Mouse (Mus musculus): ENCODE measurements around the gene Cox6a2. TPM values are rescaled to one million over a fixed set of nuclear protein-coding genes. Genes with fewer than 3 reads are reported as not detected.
A peak's percentile ranks its signal among the peaks of the same experiment; 100 is the strongest.

The Cox6a2 gene
- polyA plus RNA-seq, 1 experiment = 7.2 TPM

DNA sequence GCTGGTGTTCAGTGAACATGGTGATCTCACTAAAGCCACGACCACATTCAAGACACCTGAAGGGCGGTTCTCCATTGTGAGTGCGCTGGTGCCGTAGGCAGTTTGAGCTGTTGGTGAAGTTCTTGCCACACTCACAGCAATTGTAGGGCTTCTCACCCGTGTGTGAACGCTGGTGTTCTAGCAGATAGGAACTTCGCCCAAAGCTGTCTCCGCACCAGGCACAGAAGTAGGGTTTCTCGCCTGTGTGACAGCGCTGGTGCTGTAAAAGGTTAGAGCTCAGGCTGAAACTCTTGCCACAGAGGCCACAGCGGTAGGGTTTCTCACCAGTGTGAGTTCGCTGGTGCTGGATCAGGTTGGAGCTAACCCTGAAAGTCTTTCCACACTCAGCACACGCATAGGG is 30.2 kb upstream of the Cox6a2 start:
- Histone ChIP-seq H3K36me3 (replicated peaks; ENCODE audit: low read length) (peaks cover 32% of the 10 kb centered on the region), H3K9me3 (peaks cover 5% of the 10 kb centered on the region), H3K4me3 (replicated peaks) (no peak overlapping the region), H3K4me1 (peaks cover 47% of the 10 kb centered on the region), H3K27me3 (replicated peaks) (peaks cover 2% of the 10 kb centered on the region)
- no peak for TF ChIP-seq FLI1 (IDR thresholded peaks at IDR 0.05; ENCODE audit: low read length)
- TF ChIP-seq GATA1 (IDR thresholded peaks at IDR 0.05; ENCODE audit: borderline replicate concordance, low read length) = no peak

GRCm38 (mm10) chr7:128235481-128235880 is 29.3 kb upstream of the Cox6a2 start:
- H3K4me1 ChIP-seq = peaks cover 38% of the 10 kb centered on the region
- peaks cover 2% of the 10 kb centered on the region for H3K27me3 ChIP-seq (replicated peaks)
- TF ChIP-seq FLI1 (IDR thresholded peaks at IDR 0.05; ENCODE audit: low read length) = no peak
- no peak for TF ChIP-seq GATA1 (IDR thresholded peaks at IDR 0.05; ENCODE audit: borderline replicate concordance, low read length)
- H3K36me3 ChIP-seq (replicated peaks; ENCODE audit: low read length) = peaks cover 22% of the 10 kb centered on the region
- peaks cover 7% of the 10 kb centered on the region for H3K9me3 ChIP-seq
- no peak overlapping the region for H3K4me3 ChIP-seq (replicated peaks)

- peaks cover 15% of the 10 kb centered on the region for H3K36me3 ChIP-seq (replicated peaks; ENCODE audit: low read length)
- H3K9me3 ChIP-seq = peaks cover 7% of the 10 kb centered on the region
- TF ChIP-seq GATA1 (IDR thresholded peaks at IDR 0.05; ENCODE audit: borderline replicate concordance, low read length) (no peak), FLI1 (IDR thresholded peaks at IDR 0.05; ENCODE audit: low read length) (no peak)
- peaks cover 31% of the 10 kb centered on the region for H3K4me1 ChIP-seq
- H3K4me3 ChIP-seq (replicated peaks) = no peak overlapping the region
- peaks cover 2% of the 10 kb centered on the region for H3K27me3 ChIP-seq (replicated peaks)
These were observed 28.6 kb upstream of the Cox6a2 start for GRCm38 (mm10) chr7:128234796-128235195.

DNA sequence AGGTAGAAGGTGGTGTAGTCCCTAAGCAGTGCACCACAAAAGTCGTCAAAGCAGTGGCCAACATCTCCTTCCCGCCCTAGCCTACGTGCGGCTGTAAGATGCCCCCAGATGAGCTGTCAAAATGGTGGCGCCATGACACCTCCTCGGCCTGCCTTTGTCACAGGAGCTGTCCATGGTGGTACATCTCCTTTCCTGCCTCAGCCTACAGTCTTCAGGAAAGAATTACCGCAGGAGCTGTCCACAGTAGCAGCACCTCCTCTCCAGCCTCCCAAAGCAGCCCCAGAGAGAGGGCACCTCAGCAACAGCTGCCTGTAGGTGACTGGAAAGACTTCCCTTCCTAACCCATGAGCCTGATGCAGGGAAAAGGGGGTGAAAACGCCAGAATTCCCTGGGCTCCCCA is 25.6 kb upstream of the Cox6a2 start:
- H3K4me3 ChIP-seq (replicated peaks) = peak overlapping the region; percentile 31
- H3K36me3 ChIP-seq (replicated peaks; ENCODE audit: low read length) = peaks cover 8% of the 10 kb centered on the region
- peaks cover 4% of the 10 kb centered on the region for H3K27me3 ChIP-seq (replicated peaks)
- H3K4me1 ChIP-seq = peaks cover 14% of the 10 kb centered on the region
- peaks cover 10% of the 10 kb centered on the region for H3K9me3 ChIP-seq
- no peak for TF ChIP-seq FLI1 (IDR thresholded peaks at IDR 0.05; ENCODE audit: low read length)
- no peak for TF ChIP-seq GATA1 (IDR thresholded peaks at IDR 0.05; ENCODE audit: borderline replicate concordance, low read length)

DNA sequence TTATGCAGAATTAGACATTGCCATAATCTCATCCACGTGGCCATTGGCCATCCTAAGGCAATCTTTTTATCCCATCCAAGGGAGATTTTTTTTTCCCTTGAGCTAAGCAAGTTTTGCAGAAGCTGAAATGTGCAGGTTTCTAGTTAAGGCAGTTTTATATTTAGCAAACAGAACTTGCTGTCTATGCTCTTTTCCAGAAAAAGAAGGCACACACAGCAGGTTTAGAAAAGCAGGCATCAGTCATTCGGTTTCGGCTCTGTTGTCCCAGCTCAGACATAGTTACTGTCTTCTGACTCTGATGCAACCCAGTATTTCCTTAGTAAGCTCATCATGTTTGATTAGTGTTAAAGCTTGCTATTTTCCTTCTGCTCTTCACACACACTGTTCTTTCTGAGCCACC is 14.7 kb upstream of the Cox6a2 start:
- no peak for TF ChIP-seq FLI1 (IDR thresholded peaks at IDR 0.05; ENCODE audit: low read length)
- no peak for TF ChIP-seq GATA1 (IDR thresholded peaks at IDR 0.05; ENCODE audit: borderline replicate concordance, low read length)
- no peaks in the 10 kb centered on the region; the same call in 1 of the 2 replicates for H3K4me1 ChIP-seq
- H3K36me3 ChIP-seq (replicated peaks; ENCODE audit: low read length) = no peaks in the 10 kb centered on the region
- H3K9me3 ChIP-seq = peaks cover 13% of the 10 kb centered on the region
- H3K27me3 ChIP-seq (replicated peaks) = peaks cover 3% of the 10 kb centered on the region
- H3K4me3 ChIP-seq (replicated peaks) = no peak overlapping the region

GRCm38 (mm10) chr7:128219952-128220351 is 13.8 kb upstream of the Cox6a2 start:
- no peaks in the 10 kb centered on the region for H3K36me3 ChIP-seq (replicated peaks; ENCODE audit: low read length)
- peaks cover 13% of the 10 kb centered on the region for H3K9me3 ChIP-seq
- no peak overlapping the region for H3K4me3 ChIP-seq (replicated peaks)
- peaks cover 3% of the 10 kb centered on the region for H3K27me3 ChIP-seq (replicated peaks)
- TF ChIP-seq FLI1 (IDR thresholded peaks at IDR 0.05; ENCODE audit: low read length) (no peak), GATA1 (IDR thresholded peaks at IDR 0.05; ENCODE audit: borderline replicate concordance, low read length) (no peak)
- no peaks in the 10 kb centered on the region; the same call in 1 of the 2 replicates for H3K4me1 ChIP-seq

DNA sequence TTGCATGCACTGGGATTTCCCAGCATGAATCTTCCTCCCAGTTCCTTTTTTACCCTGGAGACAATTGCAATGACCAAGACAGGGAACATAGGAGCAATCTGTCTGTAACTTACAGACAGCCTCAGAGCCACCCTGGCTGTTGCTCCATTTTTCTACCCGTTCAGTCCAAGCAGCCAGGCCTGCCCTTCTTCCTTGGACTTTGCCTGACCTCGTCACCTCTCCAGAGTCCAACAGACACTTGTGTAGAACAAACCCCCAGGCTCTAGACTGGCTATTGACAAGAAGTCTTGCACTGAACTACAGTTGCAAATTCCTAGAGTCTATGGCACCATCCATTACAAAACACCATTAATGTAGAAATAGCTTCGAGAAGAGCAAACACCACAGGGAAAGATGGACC is 3.6 kb upstream of the Cox6a2 start:
- Histone ChIP-seq H3K27me3 (replicated peaks) (peaks cover 13% of the 10 kb centered on the region), H3K4me1 (peaks cover 7% of the 10 kb centered on the region; the same call in 1 of the 2 replicates), H3K9me3 (no peaks in the 10 kb centered on the region), H3K36me3 (replicated peaks; ENCODE audit: low read length) (no peaks in the 10 kb centered on the region), H3K4me3 (replicated peaks) (no peak overlapping the region)
- no peak for TF ChIP-seq FLI1 (IDR thresholded peaks at IDR 0.05; ENCODE audit: low read length)
- no peak for TF ChIP-seq GATA1 (IDR thresholded peaks at IDR 0.05; ENCODE audit: borderline replicate concordance, low read length)

- no peaks in the 10 kb centered on the region for H3K9me3 ChIP-seq
- TF ChIP-seq GATA1 (IDR thresholded peaks at IDR 0.05; ENCODE audit: borderline replicate concordance, low read length) (no peak), FLI1 (IDR thresholded peaks at IDR 0.05; ENCODE audit: low read length) (no peak)
- H3K27me3 ChIP-seq (replicated peaks) = peaks cover 11% of the 10 kb centered on the region
- H3K36me3 ChIP-seq (replicated peaks; ENCODE audit: low read length) = no peaks in the 10 kb centered on the region
- H3K4me1 ChIP-seq = peaks cover 8% of the 10 kb centered on the region; the same call in 1 of the 2 replicates
- H3K4me3 ChIP-seq (replicated peaks) = no peak overlapping the region
These were observed 2.0 kb upstream of the Cox6a2 start for GRCm38 (mm10) chr7:128208187-128208586.

- Histone ChIP-seq H3K9me3 (no peaks in the 10 kb centered on the region), H3K4me1 (peaks cover 8% of the 10 kb centered on the region; the same call in 1 of the 2 replicates), H3K36me3 (replicated peaks; ENCODE audit: low read length) (no peaks in the 10 kb centered on the region), H3K27me3 (replicated peaks) (peaks cover 20% of the 10 kb centered on the region), H3K4me3 (replicated peaks) (no peak overlapping the region)
- TF ChIP-seq FLI1 (IDR thresholded peaks at IDR 0.05; ENCODE audit: low read length) = no peak
- TF ChIP-seq GATA1 (IDR thresholded peaks at IDR 0.05; ENCODE audit: borderline replicate concordance, low read length) = no peak
These were observed 492 bp downstream of the Cox6a2 start for GRCm38 (mm10) chr7:128205695-128206094.

- H3K9me3 ChIP-seq = no peaks in the 10 kb centered on the region
- H3K4me3 ChIP-seq (replicated peaks) = no peak overlapping the region
- H3K27me3 ChIP-seq (replicated peaks) = peaks cover 23% of the 10 kb centered on the region
- H3K36me3 ChIP-seq (replicated peaks; ENCODE audit: low read length) = no peaks in the 10 kb centered on the region
- TF ChIP-seq GATA1 (IDR thresholded peaks at IDR 0.05; ENCODE audit: borderline replicate concordance, low read length) (no peak), FLI1 (IDR thresholded peaks at IDR 0.05; ENCODE audit: low read length) (no peak)
- peaks cover 8% of the 10 kb centered on the region; the same call in 1 of the 2 replicates for H3K4me1 ChIP-seq
These were observed 2.0 kb downstream of the Cox6a2 start for GRCm38 (mm10) chr7:128204179-128204578.

- Histone ChIP-seq H3K4me3 (replicated peaks) (no peak overlapping the region), H3K9me3 (no peaks in the 10 kb centered on the region), H3K36me3 (replicated peaks; ENCODE audit: low read length) (no peaks in the 10 kb centered on the region), H3K4me1 (peaks cover 8% of the 10 kb centered on the region; the same call in 1 of the 2 replicates), H3K27me3 (replicated peaks) (peaks cover 30% of the 10 kb centered on the region)
- no peak for TF ChIP-seq GATA1 (IDR thresholded peaks at IDR 0.05; ENCODE audit: borderline replicate concordance, low read length)
- TF ChIP-seq FLI1 (IDR thresholded peaks at IDR 0.05; ENCODE audit: low read length) = no peak
These were observed 3.1 kb downstream of the Cox6a2 start for GRCm38 (mm10) chr7:128203071-128203470.
